Mouse (Mus musculus): ENCODE measurements around the gene Cct6b. TPM values are rescaled to one million over a fixed set of nuclear protein-coding genes. Genes with fewer than 3 reads are reported as not detected.
A peak's percentile ranks its signal among the peaks of the same experiment; 100 is the strongest.

Gene Cct6b
- polyA plus RNA-seq, 1 experiment from 2014 or later, result 0.60 TPM

- no peak for DNase-seq (ENCODE audit: low spot score)
- H3K36me3 ChIP-seq (ENCODE audit: control insufficient read depth, insufficient read depth, low read length), result no peaks in the 10 kb centered on the region
- 83% methylated on average over 6 of the region's 6 CpGs for WGBS
Measured at GRCm38 (mm10) chr11:82692668-82693067, 71.5 kb downstream of the Cct6b start.

DNA sequence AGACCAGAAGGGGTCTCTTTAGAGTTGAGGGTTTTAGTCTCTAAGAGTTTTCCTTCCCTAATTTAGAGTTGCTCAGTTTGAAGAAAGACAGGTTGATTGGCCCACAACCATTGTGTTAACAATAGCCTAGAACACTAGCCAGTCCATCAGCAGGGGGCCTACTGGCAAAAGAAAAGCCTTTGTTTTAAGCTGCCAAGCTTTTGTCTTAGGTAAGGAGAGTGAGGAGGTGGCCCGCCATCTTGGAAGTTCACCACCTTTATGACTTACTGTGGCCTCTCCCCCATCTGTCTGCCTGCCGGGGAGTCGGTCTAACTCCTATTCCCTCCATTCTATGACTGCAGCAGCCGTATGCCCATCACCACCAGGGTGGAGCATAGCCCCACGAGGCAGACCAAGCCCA, 73.6 kb downstream of the Cct6b start:
- Histone ChIP-seq H3K36me3 (ENCODE audit: control insufficient read depth, insufficient read depth, low read length) (no peaks in the 10 kb centered on the region), H3K4me1 (replicated peaks; ENCODE audit: control insufficient read depth, insufficient read depth, low read length) (no peaks in the 10 kb centered on the region), H3K4me3 (ENCODE audit: low read depth, low read length) (no peak overlapping the region), H3K4me2 (ENCODE audit: low read depth, low read length, severe bottlenecking) (no peak overlapping the region), H3K9me3 (ENCODE audit: control insufficient read depth, low read length) (no peaks in the 10 kb centered on the region), H3K27ac (ENCODE audit: low read depth, low read length) (no peak overlapping the region), H3K9ac (ENCODE audit: low read length) (no peak overlapping the region), H3K27me3 (ENCODE audit: control insufficient read depth, insufficient read depth, low read length) (no peaks in the 10 kb centered on the region)
- no peak for ATAC-seq (replicated peaks; ENCODE audit: low FRiP score)
- no peak for DNase-seq (ENCODE audit: low spot score)
- 56% methylated on average over 5 of the region's 5 CpGs for WGBS

More at GRCm38 (mm10) chr11:82692668-82693067, 71.5 kb downstream of the Cct6b start:
- Histone ChIP-seq H3K4me2 (ENCODE audit: low read depth, low read length, severe bottlenecking) (no peak overlapping the region), H3K27me3 (ENCODE audit: control insufficient read depth, insufficient read depth, low read length) (no peaks in the 10 kb centered on the region), H3K4me3 (ENCODE audit: low read depth, low read length) (no peak overlapping the region), H3K27ac (ENCODE audit: low read depth, low read length) (no peak overlapping the region), H3K9me3 (ENCODE audit: control insufficient read depth, low read length) (no peaks in the 10 kb centered on the region), H3K9ac (ENCODE audit: low read length) (no peak overlapping the region), H3K4me1 (replicated peaks; ENCODE audit: control insufficient read depth, insufficient read depth, low read length) (0 out of 2 replicates have a peak, but pooled peaks cover 2% of the 10 kb centered on the region)
- no peak for ATAC-seq (replicated peaks; ENCODE audit: low FRiP score)

GRCm38 (mm10) chr11:82687668-82688067, 76.5 kb downstream of the Cct6b start:
- no peaks in the 10 kb centered on the region for H3K9me3 ChIP-seq (ENCODE audit: control insufficient read depth, low read length)

DNA sequence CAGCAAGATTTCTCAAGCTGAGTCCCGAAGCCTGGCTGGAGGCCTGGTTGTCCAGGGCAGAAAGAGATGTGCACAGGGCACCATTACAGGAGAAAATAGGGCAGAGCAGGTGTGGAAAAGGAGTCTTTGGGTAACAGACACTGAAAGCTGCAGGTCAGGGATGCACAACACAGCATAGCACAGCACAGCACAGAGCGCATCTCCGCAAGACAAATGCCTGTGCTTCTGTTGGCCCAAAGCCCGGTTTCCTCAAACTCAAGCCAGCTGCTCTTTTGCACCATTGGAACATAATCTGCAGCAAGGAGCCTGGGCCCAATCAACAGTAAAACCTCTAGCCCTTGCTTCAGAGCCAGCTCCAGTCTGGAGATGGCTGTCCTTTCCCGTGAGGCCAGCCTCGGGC, 79.4 kb downstream of the Cct6b start:
- Histone ChIP-seq H3K27ac (ENCODE audit: low read depth, low read length) (no peak overlapping the region), H3K4me3 (ENCODE audit: low read depth, low read length) (no peak overlapping the region), H3K9ac (ENCODE audit: low read length) (no peak overlapping the region), H3K36me3 (ENCODE audit: control insufficient read depth, insufficient read depth, low read length) (no peaks in the 10 kb centered on the region), H3K4me2 (ENCODE audit: low read depth, low read length, severe bottlenecking) (no peak overlapping the region), H3K4me1 (replicated peaks; ENCODE audit: control insufficient read depth, insufficient read depth, low read length) (no peaks in the 10 kb centered on the region), H3K27me3 (ENCODE audit: control insufficient read depth, insufficient read depth, low read length) (no peaks in the 10 kb centered on the region), H3K9me3 (ENCODE audit: control insufficient read depth, low read length) (no peaks in the 10 kb centered on the region)
- ATAC-seq (replicated peaks; ENCODE audit: low FRiP score) (no peak), DNase-seq (ENCODE audit: low spot score) (no peak)
- WGBS, result 86% methylated on average over 6 of the region's 6 CpGs

More at GRCm38 (mm10) chr11:82687668-82688067, 76.5 kb downstream of the Cct6b start:
- H3K4me3 ChIP-seq (ENCODE audit: low read depth, low read length), result no peak overlapping the region
- no peak overlapping the region for H3K27ac ChIP-seq (ENCODE audit: low read depth, low read length)
- DNase-seq (ENCODE audit: low spot score) (no peak), ATAC-seq (replicated peaks; ENCODE audit: low FRiP score) (no peak)
- H3K36me3 ChIP-seq (ENCODE audit: control insufficient read depth, insufficient read depth, low read length), result no peaks in the 10 kb centered on the region
- H3K4me2 ChIP-seq (ENCODE audit: low read depth, low read length, severe bottlenecking), result no peak overlapping the region
- no peak overlapping the region for H3K9ac ChIP-seq (ENCODE audit: low read length)
- H3K27me3 ChIP-seq (ENCODE audit: control insufficient read depth, insufficient read depth, low read length), result no peaks in the 10 kb centered on the region
- no peaks in the 10 kb centered on the region for H3K4me1 ChIP-seq (replicated peaks; ENCODE audit: control insufficient read depth, insufficient read depth, low read length)

DNA sequence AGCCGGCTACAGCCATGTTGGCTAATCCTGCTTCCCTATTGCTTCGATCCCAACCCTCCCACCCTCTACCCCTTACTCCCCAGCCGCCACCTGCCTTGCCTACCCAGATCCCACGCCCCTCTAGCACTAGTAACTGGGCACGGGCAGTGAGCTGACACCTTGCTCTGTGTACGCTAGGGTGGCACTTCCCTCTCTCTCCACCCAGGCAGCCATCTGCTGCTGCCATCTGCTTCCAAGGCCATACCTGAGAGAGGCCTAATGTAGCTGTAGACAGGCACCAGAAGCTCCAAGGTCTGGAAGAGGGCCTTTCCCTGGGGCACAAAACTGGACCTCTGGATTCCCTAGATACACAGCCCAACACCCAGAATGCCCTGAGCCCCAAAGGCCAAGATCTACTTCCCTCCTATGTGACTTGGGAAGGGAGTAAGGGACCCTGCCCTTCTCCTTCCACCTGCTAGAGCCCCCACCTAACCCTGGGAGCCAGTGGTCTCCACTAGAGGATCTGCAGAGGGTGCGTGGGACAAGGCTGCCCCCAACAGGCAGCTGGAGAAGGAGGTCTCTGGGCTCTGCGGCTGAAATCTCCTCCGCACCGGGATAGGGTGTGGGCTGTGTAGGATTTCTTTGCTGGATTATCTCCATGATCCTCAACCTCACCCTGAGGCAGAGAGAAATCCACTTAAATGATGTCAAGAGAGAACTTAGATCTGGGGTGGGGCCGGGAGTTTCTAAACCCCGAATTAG, 80.2 kb downstream of the Cct6b start:
- Histone ChIP-seq H3K4me2 (ENCODE audit: low read depth, low read length, severe bottlenecking) (no peak overlapping the region), H3K36me3 (ENCODE audit: control insufficient read depth, insufficient read depth, low read length) (no peaks in the 10 kb centered on the region), H3K4me3 (ENCODE audit: low read depth, low read length) (no peak overlapping the region), H3K27me3 (ENCODE audit: control insufficient read depth, insufficient read depth, low read length) (no peaks in the 10 kb centered on the region), H3K9ac (ENCODE audit: low read length) (no peak overlapping the region), H3K27ac (ENCODE audit: low read depth, low read length) (no peak overlapping the region), H3K9me3 (ENCODE audit: control insufficient read depth, low read length) (no peaks in the 10 kb centered on the region), H3K4me1 (replicated peaks; ENCODE audit: control insufficient read depth, insufficient read depth, low read length) (no peaks in the 10 kb centered on the region)
- peak; percentile 69 for DNase-seq (ENCODE audit: low spot score)
- ATAC-seq (replicated peaks; ENCODE audit: low FRiP score), result no peak
- 54% methylated on average over 12 of the region's 12 CpGs for WGBS

DNA sequence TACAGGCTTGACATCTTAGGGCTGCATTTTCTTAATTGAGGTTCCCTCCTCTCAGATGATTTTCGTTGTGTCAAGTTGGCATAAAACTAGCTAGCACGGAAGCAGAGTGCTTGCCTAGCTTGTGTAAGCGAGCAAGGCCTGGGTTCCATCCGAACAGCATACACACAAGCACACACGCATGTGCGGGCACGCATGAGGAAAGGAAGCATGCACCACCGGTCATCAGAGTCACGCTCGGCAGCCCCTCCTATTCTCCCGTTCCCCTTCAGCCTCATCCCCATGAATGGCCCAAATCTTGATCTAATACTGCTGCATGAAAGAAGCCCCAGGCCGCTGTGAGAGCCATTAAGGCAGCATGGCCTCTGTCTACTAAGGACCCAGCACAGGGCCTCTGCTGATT, 85.6 kb downstream of the Cct6b start:
- DNase-seq (ENCODE audit: low spot score) (no peak), ATAC-seq (replicated peaks; ENCODE audit: low FRiP score) (no peak)
- Histone ChIP-seq H3K4me3 (ENCODE audit: low read depth, low read length) (no peak overlapping the region), H3K4me2 (ENCODE audit: low read depth, low read length, severe bottlenecking) (no peak overlapping the region), H3K27me3 (ENCODE audit: control insufficient read depth, insufficient read depth, low read length) (no peaks in the 10 kb centered on the region), H3K4me1 (replicated peaks; ENCODE audit: control insufficient read depth, insufficient read depth, low read length) (no peaks in the 10 kb centered on the region), H3K36me3 (ENCODE audit: control insufficient read depth, insufficient read depth, low read length) (no peaks in the 10 kb centered on the region), H3K9me3 (ENCODE audit: control insufficient read depth, low read length) (no peaks in the 10 kb centered on the region), H3K9ac (ENCODE audit: low read length) (no peak overlapping the region), H3K27ac (ENCODE audit: low read depth, low read length) (no peak overlapping the region)
- WGBS, result 67% methylated on average over 12 of the region's 12 CpGs

Other genes with a start within 250 kb of the Cct6b start
- gene Zfp830, start within 50 bp of the Cct6b start, polyA plus RNA-seq (2014; fragmentation: Nextera tagmentation; extraction: Ambion mirVana), result 36.3 and 38.6 TPM in 2 replicates
- gene Lig3, start 16.8 kb upstream of the Cct6b start, polyA plus RNA-seq (2014; fragmentation: Nextera tagmentation; extraction: Ambion mirVana), result 57.0 and 58.4 TPM in 2 replicates
- gene Rffl, start 106.9 kb upstream of the Cct6b start, polyA plus RNA-seq (2014; fragmentation: Nextera tagmentation; extraction: Ambion mirVana), result 17.0 and 18.4 TPM in 2 replicates
- gene Rad51d, start 126.3 kb upstream of the Cct6b start, polyA plus RNA-seq (2014; fragmentation: Nextera tagmentation; extraction: Ambion mirVana), result 15.6 and 17.4 TPM in 2 replicates
- 0.44 and 0.48 TPM in 2 replicates for gene Fndc8, start 127.8 kb upstream of the Cct6b start, polyA plus RNA-seq (2014; fragmentation: Nextera tagmentation; extraction: Ambion mirVana)
- 31.9 and 34.8 TPM in 2 replicates for gene Nle1, start 144.1 kb upstream of the Cct6b start, polyA plus RNA-seq (2014; fragmentation: Nextera tagmentation; extraction: Ambion mirVana)
- 0.20 and 0.41 TPM in 2 replicates for gene Unc45b, start 146.2 kb upstream of the Cct6b start, polyA plus RNA-seq (2014; fragmentation: Nextera tagmentation; extraction: Ambion mirVana)
- 0.28 and 0.40 TPM in 2 replicates for gene Slfn5, start 187.0 kb upstream of the Cct6b start, polyA plus RNA-seq (2014; fragmentation: Nextera tagmentation; extraction: Ambion mirVana)
- gene Slfn9, start 227.5 kb upstream of the Cct6b start, polyA plus RNA-seq (2014; fragmentation: Nextera tagmentation; extraction: Ambion mirVana), result 9.3 and 9.8 TPM in 2 replicates

Data from forebrain, embryonic 11.5 days (tissue).